Mouse (Mus musculus) brain, embryonic 18.5 days (tissue): ENCODE results near the gene Asb2.

ENCODE experiments used
- DNase-seq: peaks from one replicate; pipeline ENCODE4 v3.0.0-alpha.2; 2012; ENCODE audit warnings: low read depth, low spot score

Asb2 gene

GRCm38 (mm10) chr12:103325156-103325857 is 30.5 kb downstream of the Asb2 start:
- DNase-seq = peak; percentile 75

GRCm38 (mm10) chr12:103322801-103323200 is 33.0 kb downstream of the Asb2 start:
- DNase-seq = no peak

DNA sequence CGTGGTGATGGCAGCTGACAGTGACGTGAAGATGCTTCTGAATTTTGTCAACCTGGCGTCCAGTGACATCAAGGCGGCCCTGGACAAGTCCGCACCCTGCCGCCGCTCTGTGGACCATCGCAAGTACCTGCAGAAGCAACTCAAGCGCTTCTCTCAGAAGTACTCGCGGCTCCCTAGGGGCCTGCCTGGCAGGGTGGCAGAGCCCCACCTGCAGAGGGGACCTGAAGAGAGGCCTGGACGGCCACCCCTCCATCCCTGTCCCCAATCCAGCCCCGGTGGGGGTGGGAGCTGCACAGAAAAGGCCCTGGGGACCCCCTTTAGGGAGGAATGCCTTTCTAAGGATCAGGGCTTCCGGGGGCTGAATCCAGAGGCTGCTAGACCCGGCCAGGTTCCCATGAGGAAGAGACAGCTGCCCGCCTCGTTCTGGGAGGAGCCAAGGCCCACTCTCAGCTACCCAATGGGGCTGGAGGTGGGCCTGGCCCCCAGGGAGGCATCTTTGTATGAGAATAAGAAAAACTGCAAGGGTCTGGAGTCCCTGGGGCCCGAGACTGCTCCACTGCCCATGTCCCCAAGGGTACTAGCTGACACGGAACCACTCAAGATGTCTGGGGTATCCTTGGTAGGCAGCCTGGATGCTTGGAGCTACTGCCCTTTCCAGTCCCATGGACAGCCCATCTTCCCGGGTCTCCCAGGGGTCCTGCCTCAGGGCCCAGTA is 39.8 kb downstream of the Asb2 start:
- DNase-seq = no peak

DNA sequence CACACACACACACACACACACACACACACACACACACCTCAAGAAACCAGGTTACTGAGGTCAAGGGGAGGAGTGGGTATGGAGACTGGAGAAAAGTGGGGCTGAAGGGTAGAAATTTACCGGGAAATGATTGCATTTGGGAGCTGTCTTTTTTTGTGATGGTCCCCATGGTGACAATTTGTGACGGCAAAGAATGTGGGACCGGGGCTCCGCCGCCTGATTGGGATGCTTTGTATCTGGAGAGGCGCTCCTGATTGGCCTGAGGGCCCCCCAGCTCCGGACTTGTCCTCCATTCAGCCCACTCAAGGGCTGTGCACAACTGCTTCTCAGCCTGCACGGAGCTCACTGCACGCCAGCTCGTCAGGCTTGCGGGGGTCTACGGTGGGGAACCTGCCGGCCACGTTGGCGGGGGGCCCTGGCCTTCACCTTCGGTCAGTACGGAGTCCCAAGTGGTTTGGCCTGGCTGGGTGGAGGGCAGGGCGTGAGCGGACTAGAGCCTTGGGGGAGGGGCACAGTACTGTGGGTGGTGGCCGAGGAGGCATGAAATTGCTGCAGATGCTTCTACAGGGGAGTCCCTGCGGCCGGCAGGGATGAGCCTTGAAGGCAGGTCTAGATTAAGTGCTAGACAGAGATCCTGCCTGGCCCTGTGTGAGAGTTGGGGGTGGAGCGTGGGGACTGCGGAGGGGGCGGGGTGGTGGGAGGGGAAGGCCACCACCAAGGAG is 41.0 kb downstream of the Asb2 start:
- DNase-seq = no peak

GRCm38 (mm10) chr12:103313871-103314639 is 41.7 kb downstream of the Asb2 start:
- no peak for DNase-seq

DNA sequence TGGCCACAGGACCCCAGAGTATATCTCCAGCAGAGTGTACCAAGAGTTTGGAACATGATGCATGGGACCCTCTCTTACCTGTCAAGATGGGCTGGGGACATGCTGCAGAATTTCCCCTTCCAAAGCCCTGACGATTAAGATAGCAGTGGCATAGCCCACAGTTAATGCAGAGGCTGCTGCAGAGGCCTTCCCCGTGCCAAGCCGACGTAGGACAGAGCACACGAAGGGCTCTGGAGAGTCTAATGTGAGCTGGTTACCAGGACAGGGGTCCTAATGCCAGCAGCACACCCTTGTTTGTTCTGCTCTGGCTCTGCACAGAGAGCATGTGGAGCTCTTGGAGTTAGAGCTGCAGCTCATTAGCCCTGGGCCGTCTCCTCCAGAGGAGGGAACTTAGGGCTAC is 42.5 kb downstream of the Asb2 start:
- no peak for DNase-seq

GRCm38 (mm10) chr12:103311921-103312320 is 43.9 kb downstream of the Asb2 start:
- no peak for DNase-seq

- no peak for DNase-seq
Observed at GRCm38 (mm10) chr12:103310744-103311267, 45.0 kb downstream of the Asb2 start, which contains the start of gene Fam181a. Gene Fam181a (plus strand): TSS chr12:103310975.

- no peak for DNase-seq
Observed at GRCm38 (mm10) chr12:103306720-103307119, 49.1 kb downstream of the Asb2 start.

GRCm38 (mm10) chr12:103306224-103306623 is 49.6 kb downstream of the Asb2 start:
- no peak for DNase-seq

DNA sequence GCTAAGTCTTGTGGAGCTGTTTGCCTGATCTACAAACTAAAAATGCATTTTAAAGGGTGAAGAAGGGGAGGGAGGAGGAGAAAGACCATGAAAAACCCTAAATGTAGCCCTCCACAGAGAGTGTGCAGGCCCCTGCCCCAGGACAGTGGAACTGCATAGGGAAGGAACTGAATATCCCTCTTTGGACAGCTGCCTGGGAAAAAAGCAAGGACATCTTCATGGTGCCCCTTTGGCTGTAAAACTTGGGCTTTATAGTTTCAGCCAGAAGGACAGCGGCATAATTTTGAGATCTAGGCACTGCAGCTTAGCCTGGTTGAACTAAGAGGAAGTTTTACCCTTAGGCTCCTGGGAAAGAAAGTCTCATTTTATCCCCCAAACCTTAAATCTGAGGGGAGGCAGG is 52.8 kb downstream of the Asb2 start:
- no peak for DNase-seq

GRCm38 (mm10) chr12:103301645-103302044 is 54.2 kb downstream of the Asb2 start:
- no peak for DNase-seq

GRCm38 (mm10) chr12:103300493-103300892 is 55.3 kb downstream of the Asb2 start:
- DNase-seq = no peak

DNA sequence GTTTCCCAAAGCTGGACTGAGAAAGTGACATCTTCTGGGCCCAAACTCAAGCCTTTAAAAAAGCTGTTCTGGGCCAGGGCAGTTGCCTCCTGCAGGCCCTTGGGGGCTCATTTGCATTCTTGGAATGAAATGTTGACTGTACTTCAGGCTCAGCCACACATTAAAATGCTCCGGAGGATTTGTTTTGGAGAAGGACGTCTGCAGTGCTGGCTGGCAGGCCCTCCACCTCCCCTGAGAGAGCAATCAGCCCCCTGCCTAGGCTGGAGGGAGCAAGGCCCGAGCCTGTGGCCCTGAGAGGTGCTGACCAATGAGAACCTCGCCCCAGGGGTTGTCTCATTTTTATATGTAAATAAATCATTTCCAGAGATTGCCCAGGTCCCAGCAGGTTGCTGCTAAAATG is 59.5 kb downstream of the Asb2 start:
- no peak for DNase-seq

DNA sequence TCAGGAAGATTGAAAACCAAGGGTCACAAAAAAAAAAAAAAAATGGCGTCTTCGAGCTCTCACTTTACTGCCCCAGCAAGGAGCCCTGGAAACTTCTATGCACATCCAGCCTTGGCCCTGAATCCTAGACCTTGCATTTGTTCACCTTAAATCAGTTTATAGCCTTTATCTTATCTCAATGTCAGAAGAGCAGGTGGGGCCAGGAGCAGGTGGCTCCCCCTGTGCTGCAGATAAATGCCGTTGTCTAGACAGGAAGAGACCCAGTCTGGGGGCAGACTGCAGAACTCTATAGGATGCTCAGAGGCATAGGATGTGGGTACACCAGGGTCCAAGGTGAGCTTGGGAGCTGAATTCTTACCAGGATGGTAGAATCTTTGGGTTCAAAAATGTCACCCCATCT is 63.4 kb downstream of the Asb2 start:
- no peak for DNase-seq

DNA sequence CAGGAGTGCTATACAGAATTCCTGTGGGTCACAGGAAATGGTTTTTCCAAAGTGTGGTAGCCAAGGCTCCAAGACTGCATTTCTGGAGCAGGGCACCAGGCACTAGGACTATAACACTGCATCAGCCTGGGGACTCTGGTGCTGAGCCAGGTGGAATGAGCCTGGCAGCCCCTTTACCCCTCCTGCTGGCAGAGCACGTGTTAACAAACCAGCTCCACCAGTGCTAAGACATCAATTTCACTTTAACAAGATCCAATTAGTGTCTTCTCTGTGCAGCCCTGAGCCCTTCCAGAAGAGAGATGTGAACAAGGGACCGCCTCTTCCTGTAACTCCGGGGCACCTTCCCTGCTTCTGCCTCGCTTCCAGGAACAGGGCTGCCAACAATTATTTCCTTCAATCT is 68.5 kb downstream of the Asb2 start:
- DNase-seq = no peak

GRCm38 (mm10) chr12:103283411-103283810 is 72.4 kb downstream of the Asb2 start:
- DNase-seq = no peak

- DNase-seq = no peak
Observed at GRCm38 (mm10) chr12:103282936-103283335, 72.9 kb downstream of the Asb2 start.

DNA sequence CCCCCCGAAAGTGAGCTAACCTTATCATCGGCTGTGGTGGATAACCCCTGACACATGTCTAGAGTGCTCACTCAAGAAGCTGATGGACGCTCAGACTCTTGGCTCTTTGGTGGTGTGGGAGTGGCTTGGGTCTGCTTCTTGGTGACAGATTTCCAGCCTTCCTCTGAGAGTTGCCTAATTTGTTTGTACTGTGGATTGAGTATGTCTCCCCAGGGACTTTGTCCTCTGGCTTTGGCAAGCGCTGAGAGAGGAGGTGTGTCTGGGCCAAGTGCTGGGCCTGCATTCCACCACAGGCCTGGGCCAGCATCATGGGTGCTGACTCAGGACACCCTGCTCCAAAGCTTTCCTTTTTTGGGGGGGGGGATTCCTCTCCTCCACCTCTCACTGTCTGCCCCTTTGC is 73.9 kb downstream of the Asb2 start:
- DNase-seq = no peak

- no peak for DNase-seq
Observed at GRCm38 (mm10) chr12:103281491-103281890, 74.3 kb downstream of the Asb2 start.

DNA sequence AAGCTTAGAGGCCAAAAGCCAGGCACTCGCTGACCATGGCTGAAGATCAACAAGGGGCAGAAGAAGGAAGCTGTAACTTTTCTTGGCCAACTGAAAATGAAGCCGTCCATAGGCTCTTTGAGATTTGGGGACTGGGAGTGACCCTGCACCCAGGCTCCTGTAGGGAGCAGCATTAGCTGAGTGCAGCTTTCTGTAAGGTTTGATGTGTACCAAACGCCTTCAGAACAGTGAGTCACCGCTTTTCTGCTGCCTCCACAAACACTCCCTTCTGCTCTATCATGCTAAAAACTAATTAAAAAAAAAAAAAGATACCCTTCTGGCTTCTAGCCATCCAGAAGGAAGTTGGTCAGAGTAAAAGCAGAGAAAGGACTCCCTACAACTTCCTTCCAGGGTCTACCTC is 79.4 kb downstream of the Asb2 start:
- DNase-seq = no peak

GRCm38 (mm10) chr12:103273732-103274131 is 82.1 kb downstream of the Asb2 start:
- DNase-seq = no peak
